Mouse (Mus musculus): ENCODE data around the gene Sema6b. TPM values are rescaled to one million over a fixed set of nuclear protein-coding genes. Genes with fewer than 3 reads are reported as not detected.

The Sema6b gene
- not detected in 2 replicates for polyA plus RNA-seq (2012; ENCODE audit: insufficient read depth, insufficient read length, low replicate concordance, missing spikeins)

DNA sequence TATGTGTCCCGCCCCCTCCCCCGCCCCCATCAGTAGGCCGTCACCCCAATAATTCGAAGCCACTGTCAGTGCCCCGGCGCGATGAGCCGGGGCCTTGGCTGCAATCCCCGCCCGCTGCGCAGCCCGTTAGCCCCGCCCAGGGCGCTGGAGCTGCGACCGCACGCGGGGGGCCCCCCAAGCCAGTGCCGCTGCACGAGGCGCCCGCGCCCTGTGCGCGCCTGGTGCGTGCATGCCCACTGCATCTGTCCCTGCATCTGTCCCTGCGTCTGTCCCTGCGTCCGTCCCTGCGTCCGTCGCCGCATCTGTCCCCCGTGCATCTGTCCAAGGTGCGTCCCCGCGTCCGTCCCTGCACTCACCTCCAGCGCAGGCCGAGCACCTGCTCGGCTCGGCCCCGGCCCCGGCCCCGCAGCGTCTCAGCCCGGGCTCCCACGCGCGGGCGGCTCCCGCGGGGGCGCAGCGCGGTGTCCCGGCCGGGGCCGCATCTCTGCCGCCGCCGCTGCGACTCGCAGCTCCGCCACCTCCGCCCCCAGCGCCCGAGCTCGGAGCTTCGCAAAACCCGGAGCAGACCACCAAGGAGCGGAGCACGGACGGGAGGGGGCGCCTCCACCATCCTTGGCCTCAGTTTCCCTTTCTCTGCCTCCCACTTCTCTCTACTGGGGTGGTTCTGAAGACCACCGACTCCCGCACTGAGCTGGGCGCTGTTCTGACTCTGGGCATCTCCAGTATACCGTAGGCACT is at the start of gene Sema6b:
TSS of gene Sema6b (minus strand) at position 486 of the 738 bp plus-strand sequence.
- TF ChIP-seq CTCF (IDR thresholded peaks at IDR 0.05; ENCODE audit: insufficient read depth, low read depth, low read length), result no peak
- TF ChIP-seq POLR2A (IDR thresholded peaks at IDR 0.05; ENCODE audit: insufficient read depth, low read depth, low read length), result peak; percentile 48; the same call in 1 of the 2 replicates
- peak within 1 kb of the TSS; percentile 85 for H3K27ac ChIP-seq (ENCODE audit: insufficient read depth, low read depth, low read length)
- WGBS, result 2% methylated on average over 78 of the region's 79 CpGs
- H3K4me1 ChIP-seq (ENCODE audit: control insufficient read depth, insufficient read depth, low read length), result peaks cover 44% of the 10 kb centered on the region
- H3K4me3 ChIP-seq (ENCODE audit: insufficient read depth, low read depth, low read length), result peak within 1 kb of the TSS; percentile 86

DNA sequence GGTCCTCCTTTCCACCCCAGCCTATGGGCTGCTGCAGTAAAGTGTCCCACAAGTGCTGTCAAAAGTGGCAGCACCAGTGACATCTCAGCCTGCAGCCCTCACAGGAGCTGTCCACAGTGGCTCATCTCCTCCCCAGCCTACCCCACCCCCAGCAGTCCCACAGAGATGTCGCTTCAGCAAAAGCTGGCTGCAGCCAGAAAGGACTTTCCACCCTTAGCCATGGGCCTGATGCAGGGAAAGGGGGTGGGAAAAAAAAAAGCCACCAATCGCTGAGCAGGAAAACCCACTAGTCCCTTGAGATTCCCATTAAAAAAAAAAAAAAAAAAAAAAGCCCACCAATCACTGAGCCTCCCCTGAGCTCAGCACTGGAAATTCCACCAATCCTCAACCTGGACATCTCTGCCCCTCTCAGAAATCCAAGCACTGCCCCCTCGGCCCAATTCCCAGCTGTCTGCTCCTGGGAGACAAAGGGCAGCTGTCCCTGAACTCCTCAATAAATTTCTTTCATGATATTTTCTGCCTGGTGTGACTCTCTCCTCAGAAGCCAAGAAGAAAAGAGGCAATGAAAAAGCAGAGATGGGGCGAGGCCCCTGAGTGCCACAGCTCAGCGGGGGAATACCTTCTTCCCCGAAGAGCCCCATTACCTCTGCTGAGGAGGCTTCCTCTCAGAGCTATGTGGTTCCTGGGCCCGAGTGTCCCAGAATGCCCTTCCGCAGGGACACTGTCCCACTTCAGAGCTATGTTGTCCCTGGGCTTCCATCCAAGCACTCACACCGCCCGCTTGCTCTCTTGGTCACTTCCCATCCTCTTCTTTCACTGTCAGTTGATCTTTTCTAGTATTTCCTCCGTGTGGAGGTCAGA is 45.4 kb upstream of the Sema6b start:
- peaks cover 10% of the 10 kb centered on the region for H3K4me1 ChIP-seq (ENCODE audit: control insufficient read depth, insufficient read depth, low read length)
- WGBS, result 34% methylated on average over 11 of the region's 11 CpGs
- peak overlapping the region; percentile 37 for H3K27ac ChIP-seq (ENCODE audit: insufficient read depth, low read depth, low read length)
- 0 out of 2 replicates have a peak, but pooled peaks have one; percentile 28 for TF ChIP-seq POLR2A (IDR thresholded peaks at IDR 0.05; ENCODE audit: insufficient read depth, low read depth, low read length)
- no peak for TF ChIP-seq CTCF (IDR thresholded peaks at IDR 0.05; ENCODE audit: insufficient read depth, low read depth, low read length)
- no peak overlapping the region for H3K4me3 ChIP-seq (ENCODE audit: insufficient read depth, low read depth, low read length)

DNA sequence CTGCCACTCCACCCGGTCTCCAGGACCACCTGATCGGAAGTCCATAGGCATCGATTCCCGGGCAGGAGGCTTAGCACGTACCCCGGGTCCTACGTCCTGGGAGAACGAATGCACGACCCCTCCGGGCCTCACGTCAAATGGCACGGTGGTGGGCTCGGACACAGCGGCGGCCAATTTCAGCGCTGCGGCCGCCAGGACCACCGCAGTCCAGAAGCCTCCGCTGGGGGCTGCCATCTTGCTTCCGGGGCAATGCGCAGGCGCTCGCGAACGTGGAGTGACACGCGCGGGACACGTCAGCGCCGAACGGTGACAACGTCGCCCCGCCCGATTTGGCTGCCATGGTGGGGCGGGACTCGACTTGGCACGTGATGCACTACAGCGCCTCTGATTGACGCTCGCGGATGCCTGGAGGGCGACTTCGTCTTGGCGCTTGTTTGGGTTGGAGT is 43.5 kb upstream of the Sema6b start, which contains the start of gene Mydgf:
TSS of gene Mydgf (minus strand) at position 263 of the 446 bp plus-strand sequence.
- Histone ChIP-seq H3K4me3 (ENCODE audit: insufficient read depth, low read depth, low read length) (peak within 1 kb of the TSS; percentile 93), H3K27ac (ENCODE audit: insufficient read depth, low read depth, low read length) (peak within 1 kb of the TSS; percentile 52; the same call in 1 of the 2 replicates), H3K4me1 (ENCODE audit: control insufficient read depth, insufficient read depth, low read length) (peaks cover 10% of the 10 kb centered on the region)
- WGBS, result under 1% methylated on average over 47 of the region's 47 CpGs
- TF ChIP-seq POLR2A (IDR thresholded peaks at IDR 0.05; ENCODE audit: insufficient read depth, low read depth, low read length) (peak; percentile 81), CTCF (IDR thresholded peaks at IDR 0.05; ENCODE audit: insufficient read depth, low read depth, low read length) (no peak)

DNA sequence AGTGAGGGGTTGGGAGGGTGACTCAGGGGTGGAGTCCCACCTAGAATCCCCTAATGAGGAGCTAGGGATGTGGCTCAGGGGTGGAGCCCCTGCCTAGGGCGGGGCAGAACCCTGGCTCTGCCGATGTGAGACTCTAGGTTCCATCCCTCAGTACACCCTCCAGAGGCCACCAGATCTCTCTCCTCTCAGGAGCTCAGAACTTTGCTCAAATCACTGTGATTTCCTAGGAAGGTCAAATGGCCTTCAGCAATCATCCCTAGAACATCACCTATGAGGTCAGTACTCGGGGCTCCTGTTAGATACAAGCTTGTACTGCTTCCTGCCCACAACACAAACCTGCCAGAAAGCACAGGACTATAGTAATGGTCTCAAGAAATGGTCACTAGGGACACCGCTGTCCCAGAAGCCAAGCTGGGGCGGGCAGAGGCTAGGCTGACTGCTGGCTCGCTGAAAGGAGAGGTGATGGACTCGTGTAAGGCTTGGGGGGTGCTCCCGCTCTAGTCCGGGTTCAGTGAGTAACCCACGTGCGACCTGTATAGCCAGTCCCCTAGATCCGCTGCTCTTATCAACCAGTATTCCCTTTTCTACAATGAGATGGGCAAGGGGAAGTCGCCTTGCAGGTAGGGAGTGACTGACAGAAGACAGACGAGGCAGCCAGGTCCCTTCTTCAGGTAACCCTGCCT is 43.0 kb upstream of the Sema6b start:
- Histone ChIP-seq H3K4me1 (ENCODE audit: control insufficient read depth, insufficient read depth, low read length) (peaks cover 10% of the 10 kb centered on the region), H3K27ac (ENCODE audit: insufficient read depth, low read depth, low read length) (peak overlapping the region; percentile 52; the same call in 1 of the 2 replicates)
- 1% methylated on average over 14 of the region's 14 CpGs for WGBS

DNA sequence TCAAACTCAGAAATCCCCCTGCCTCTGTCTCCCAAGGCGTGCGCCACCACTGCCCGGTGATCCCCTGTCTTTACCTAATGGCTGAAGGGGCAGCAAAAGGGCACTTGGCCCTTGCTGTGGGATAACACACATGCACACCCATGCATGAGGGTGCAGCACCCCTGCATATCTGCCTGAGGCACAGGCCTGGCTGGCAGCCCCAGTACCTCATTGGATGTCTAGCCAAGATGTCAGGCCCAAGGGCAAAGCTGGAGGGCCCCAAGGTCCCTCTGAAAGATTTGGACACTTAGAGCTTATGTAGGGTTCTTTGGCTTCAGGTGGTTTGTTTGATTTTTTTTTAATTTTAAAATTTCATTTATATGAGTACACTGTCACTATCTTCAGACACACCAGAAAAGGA is 35.3 kb upstream of the Sema6b start:
- Histone ChIP-seq H3K4me3 (ENCODE audit: insufficient read depth, low read depth, low read length) (no peak overlapping the region), H3K4me1 (ENCODE audit: control insufficient read depth, insufficient read depth, low read length) (0 out of 2 replicates have a peak, but pooled peaks cover 2% of the 10 kb centered on the region), H3K27ac (ENCODE audit: insufficient read depth, low read depth, low read length) (no peak overlapping the region)
- TF ChIP-seq POLR2A (IDR thresholded peaks at IDR 0.05; ENCODE audit: insufficient read depth, low read depth, low read length), result no peak
- TF ChIP-seq CTCF (IDR thresholded peaks at IDR 0.05; ENCODE audit: insufficient read depth, low read depth, low read length), result no peak
- WGBS, result 100% methylated on average over 3 of the region's 3 CpGs

More for the DNA sequence above, 43.0 kb upstream of the Sema6b start:
- H3K4me3 ChIP-seq (ENCODE audit: insufficient read depth, low read depth, low read length), result peak overlapping the region; percentile 93
- TF ChIP-seq CTCF (IDR thresholded peaks at IDR 0.05; ENCODE audit: insufficient read depth, low read depth, low read length) (no peak), POLR2A (IDR thresholded peaks at IDR 0.05; ENCODE audit: insufficient read depth, low read depth, low read length) (no peak)

DNA sequence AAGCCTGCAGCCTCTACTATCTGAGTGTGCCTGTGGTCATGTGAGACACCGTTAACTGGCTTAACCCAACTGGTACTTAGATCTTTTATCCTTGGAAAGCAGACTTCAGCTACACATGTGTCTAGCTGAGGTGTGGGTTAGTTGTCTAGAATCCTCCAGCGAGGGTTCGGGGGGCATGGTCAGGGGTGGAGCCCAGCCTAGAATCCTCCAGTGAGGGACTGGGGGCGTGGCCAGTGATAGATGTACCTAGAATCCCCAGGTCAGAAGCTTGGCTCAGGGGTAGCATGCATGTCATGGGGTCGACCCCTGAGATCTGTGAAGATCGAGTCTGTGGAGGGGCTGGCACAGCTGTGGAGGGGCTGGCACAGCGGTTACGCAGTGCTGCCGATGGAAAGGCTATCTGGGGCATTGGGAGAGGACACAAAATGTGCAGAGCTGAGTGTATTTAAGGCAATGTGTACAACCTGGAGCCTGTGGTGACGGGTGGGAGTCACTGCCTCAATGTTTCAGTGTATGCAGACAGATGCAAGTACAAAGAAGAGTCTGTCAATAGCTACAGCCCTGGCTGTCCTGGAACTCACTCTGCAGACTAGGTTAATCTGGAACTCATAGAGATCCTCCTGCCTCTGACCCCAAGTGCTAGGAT is 33.4 kb upstream of the Sema6b start:
- no peak overlapping the region for H3K27ac ChIP-seq (ENCODE audit: insufficient read depth, low read depth, low read length)
- peaks cover 4% of the 10 kb centered on the region; the same call in 1 of the 2 replicates for H3K4me1 ChIP-seq (ENCODE audit: control insufficient read depth, insufficient read depth, low read length)
- 55% methylated on average over 10 of the region's 10 CpGs for WGBS
- no peak overlapping the region for H3K4me3 ChIP-seq (ENCODE audit: insufficient read depth, low read depth, low read length)
- TF ChIP-seq POLR2A (IDR thresholded peaks at IDR 0.05; ENCODE audit: insufficient read depth, low read depth, low read length), result no peak
- TF ChIP-seq CTCF (IDR thresholded peaks at IDR 0.05; ENCODE audit: insufficient read depth, low read depth, low read length), result no peak

DNA sequence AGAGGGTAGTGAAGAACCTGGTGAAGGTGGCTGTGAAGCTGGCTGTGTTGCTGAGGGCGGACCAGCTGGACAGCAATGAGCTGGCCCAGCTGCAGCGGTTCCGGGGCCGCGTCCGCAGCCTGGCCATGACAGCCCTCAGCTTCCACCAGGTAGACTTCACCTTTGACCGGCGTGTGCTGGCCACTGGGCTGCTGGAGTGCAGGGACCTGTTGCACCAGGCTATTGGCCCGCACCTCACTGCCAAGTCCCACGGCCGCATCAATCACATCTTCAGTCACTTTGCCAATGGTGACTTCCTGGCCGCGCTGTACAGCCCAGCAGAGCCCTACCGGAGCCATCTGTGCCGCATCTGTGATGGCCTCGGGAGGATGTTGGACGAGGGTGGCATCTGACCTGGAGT is 31.7 kb upstream of the Sema6b start:
- no peak overlapping the region for H3K4me3 ChIP-seq (ENCODE audit: insufficient read depth, low read depth, low read length)
- TF ChIP-seq POLR2A (IDR thresholded peaks at IDR 0.05; ENCODE audit: insufficient read depth, low read depth, low read length) (no peak), CTCF (IDR thresholded peaks at IDR 0.05; ENCODE audit: insufficient read depth, low read depth, low read length) (no peak)
- peaks cover 4% of the 10 kb centered on the region; the same call in 1 of the 2 replicates for H3K4me1 ChIP-seq (ENCODE audit: control insufficient read depth, insufficient read depth, low read length)
- WGBS, result 96% methylated on average over 17 of the region's 17 CpGs
- no peak overlapping the region for H3K27ac ChIP-seq (ENCODE audit: insufficient read depth, low read depth, low read length)

DNA sequence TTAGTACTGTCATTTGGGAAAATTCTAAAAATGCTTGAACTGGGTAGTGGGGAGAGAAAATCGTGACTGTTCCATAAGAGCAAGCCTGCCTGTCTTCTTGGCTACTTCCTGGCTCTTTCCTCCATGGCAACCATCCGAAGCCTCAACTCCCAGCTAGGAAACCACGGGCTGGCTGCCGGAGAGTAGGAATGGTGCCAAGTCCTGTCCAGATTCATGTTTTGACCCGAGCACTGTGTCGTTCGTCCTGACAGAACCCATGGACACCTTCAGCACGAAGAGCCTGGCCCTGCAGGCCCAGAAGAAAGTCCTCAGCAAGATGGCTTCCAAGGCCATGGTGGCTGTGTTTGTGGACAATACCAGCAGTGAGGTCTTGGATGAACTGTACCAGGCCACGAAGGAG is 31.3 kb upstream of the Sema6b start:
- H3K4me1 ChIP-seq (ENCODE audit: control insufficient read depth, insufficient read depth, low read length), result peaks cover 4% of the 10 kb centered on the region; the same call in 1 of the 2 replicates
- TF ChIP-seq CTCF (IDR thresholded peaks at IDR 0.05; ENCODE audit: insufficient read depth, low read depth, low read length), result no peak
- TF ChIP-seq POLR2A (IDR thresholded peaks at IDR 0.05; ENCODE audit: insufficient read depth, low read depth, low read length), result no peak
- no peak overlapping the region for H3K27ac ChIP-seq (ENCODE audit: insufficient read depth, low read depth, low read length)
- no peak overlapping the region for H3K4me3 ChIP-seq (ENCODE audit: insufficient read depth, low read depth, low read length)
- 55% methylated on average over 9 of the region's 9 CpGs for WGBS

All from olfactory bulb, adult 2 months (tissue).